Mouse (Mus musculus): ENCODE results near the gene Smurf2. TPM values are rescaled to one million over a fixed set of nuclear protein-coding genes. Genes with fewer than 3 reads are reported as not detected.
"Not testable (repeated sequence)": the region's sequence is repeated elsewhere in the genome, so short reads cannot be mapped to it uniquely, and the experiment has no call there.

The Smurf2 gene
- total and polyA plus RNA-seq, 3 experiments: 2.2 to 28.1 (median 20.0) TPM

DNA sequence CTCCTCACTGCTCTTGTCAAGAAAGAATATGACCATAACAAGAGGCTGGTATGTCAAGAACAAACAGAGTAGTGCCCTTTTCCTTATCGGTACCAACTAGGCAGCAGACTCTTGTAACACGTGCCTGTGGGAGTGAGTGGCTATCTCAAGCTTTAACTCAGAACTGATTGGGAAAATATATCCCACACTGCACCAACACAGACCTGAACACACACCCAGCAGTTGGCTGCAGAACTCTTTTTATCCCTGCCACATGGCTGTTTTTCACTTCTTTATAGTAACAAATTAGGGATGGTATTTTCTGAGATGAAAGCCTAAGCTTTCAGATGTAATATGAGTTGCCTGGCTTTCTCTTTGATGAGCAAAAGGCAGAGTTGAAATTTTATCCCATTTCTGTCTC lies 104.8 kb downstream of the Smurf2 start:
- ATAC-seq (ENCODE audit: extremely low read depth, insufficient number of reproducible peaks, low FRiP score, poor library complexity, severe bottlenecking) (no peak), DNase-seq (ENCODE audit: low spot score) (no peak)
- Histone ChIP-seq H3K4me3 (ENCODE audit: low read depth, low read length) (no peak overlapping the region), H3K27me3 (ENCODE audit: insufficient read depth, low read length) (no peaks in the 10 kb centered on the region), H3K9me3 (replicated peaks) (no peaks in the 10 kb centered on the region), H3K4me1 (ENCODE audit: insufficient read depth, low read depth, low read length) (no peaks in the 10 kb centered on the region), H3K36me3 (replicated peaks) (peaks cover 98% of the 10 kb centered on the region)
- no peak for TF ChIP-seq GATA2 (IDR thresholded peaks at IDR 0.05; ENCODE audit: borderline replicate concordance, low read depth, low read length)
- no peak for TF ChIP-seq TAL1 (conservative IDR thresholded peaks at IDR 0.05; ENCODE audit: low read depth, low read length)
- TF ChIP-seq GATA1 (IDR thresholded peaks at IDR 0.05; ENCODE audit: borderline replicate concordance, low read length): no peak
- TF ChIP-seq CTCF (IDR thresholded peaks at IDR 0.05; ENCODE audit: low read depth, low read length): no peak
- TF ChIP-seq POLR2AphosphoS5 (IDR thresholded peaks at IDR 0.05; ENCODE audit: insufficient replicate concordance, low read depth, low read length): no peak

DNA sequence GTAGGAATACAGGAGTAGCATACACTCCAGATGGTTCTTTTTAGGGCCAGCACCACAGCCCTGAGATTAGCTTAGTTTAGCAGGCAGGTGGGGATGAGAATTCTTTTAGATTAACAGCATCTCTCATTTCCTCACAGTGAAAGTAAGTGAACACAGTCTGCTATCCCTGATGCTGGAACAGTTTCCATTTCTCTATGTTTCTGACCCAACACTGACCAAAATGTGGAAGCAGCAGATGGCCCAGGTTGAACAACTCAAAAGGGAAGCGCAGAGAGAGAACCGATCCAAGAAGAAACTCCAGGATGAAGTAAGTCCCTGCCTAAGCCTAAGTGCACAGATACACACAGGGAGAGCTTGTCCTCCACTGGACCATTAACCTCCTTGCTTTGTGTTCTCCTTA lies 105.2 kb downstream of the Smurf2 start:
- H3K9me3 ChIP-seq (replicated peaks): no peaks in the 10 kb centered on the region
- ATAC-seq (ENCODE audit: extremely low read depth, insufficient number of reproducible peaks, low FRiP score, poor library complexity, severe bottlenecking): no peak
- no peak overlapping the region for H3K4me3 ChIP-seq (ENCODE audit: low read depth, low read length)
- TF ChIP-seq GATA1 (IDR thresholded peaks at IDR 0.05; ENCODE audit: borderline replicate concordance, low read length): no peak
- TF ChIP-seq CTCF (IDR thresholded peaks at IDR 0.05; ENCODE audit: low read depth, low read length): no peak
- no peak for TF ChIP-seq POLR2AphosphoS5 (IDR thresholded peaks at IDR 0.05; ENCODE audit: insufficient replicate concordance, low read depth, low read length)
- TF ChIP-seq GATA2 (IDR thresholded peaks at IDR 0.05; ENCODE audit: borderline replicate concordance, low read depth, low read length): no peak
- no peak for TF ChIP-seq TAL1 (conservative IDR thresholded peaks at IDR 0.05; ENCODE audit: low read depth, low read length)
- DNase-seq (ENCODE audit: low spot score): no peak
- no peaks in the 10 kb centered on the region for H3K4me1 ChIP-seq (ENCODE audit: insufficient read depth, low read depth, low read length)
- no peaks in the 10 kb centered on the region for H3K27me3 ChIP-seq (ENCODE audit: insufficient read depth, low read length)
- H3K36me3 ChIP-seq (replicated peaks): peaks cover 98% of the 10 kb centered on the region

DNA sequence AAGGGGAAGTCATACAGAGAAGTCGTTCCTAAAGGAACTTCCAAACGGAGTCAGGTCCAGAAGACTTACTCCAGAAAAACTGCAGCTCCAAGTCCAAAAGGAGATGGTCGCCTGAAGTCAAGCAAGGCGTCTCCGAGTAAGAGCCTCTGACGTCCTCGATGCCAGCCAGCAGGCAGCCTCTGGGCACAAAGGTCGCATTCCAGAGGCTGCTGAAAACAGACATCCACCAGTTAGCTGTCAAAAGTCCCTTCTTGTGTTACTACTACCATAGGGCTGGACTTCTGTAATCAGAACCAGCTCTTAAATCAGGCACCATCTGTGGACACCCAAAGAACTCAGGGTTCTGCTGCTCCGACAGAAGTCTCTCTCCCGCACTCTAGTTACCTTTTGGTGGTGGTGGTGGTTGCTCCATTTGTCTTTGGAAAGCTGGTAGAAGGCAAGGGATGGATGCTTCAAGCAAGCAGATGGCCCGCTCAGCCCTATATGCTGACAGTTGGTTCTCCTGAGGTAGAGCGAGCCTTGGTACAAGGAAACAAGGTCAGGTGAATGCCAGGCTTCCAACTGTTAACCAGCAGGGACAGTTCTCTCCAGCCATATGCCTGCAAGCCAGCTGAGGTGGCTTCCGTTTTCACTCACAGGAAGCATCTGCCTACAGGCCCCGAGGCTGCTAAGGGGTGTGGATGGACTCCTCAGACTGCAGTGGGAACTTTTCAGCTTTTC lies 105.8 kb downstream of the Smurf2 start:
- no peak overlapping the region for H3K4me3 ChIP-seq (ENCODE audit: low read depth, low read length)
- TF ChIP-seq POLR2AphosphoS5 (IDR thresholded peaks at IDR 0.05; ENCODE audit: insufficient replicate concordance, low read depth, low read length): no peak
- TF ChIP-seq CTCF (IDR thresholded peaks at IDR 0.05; ENCODE audit: low read depth, low read length): no peak
- TF ChIP-seq GATA2 (IDR thresholded peaks at IDR 0.05; ENCODE audit: borderline replicate concordance, low read depth, low read length): no peak
- no peak for TF ChIP-seq TAL1 (conservative IDR thresholded peaks at IDR 0.05; ENCODE audit: low read depth, low read length)
- no peak for TF ChIP-seq GATA1 (IDR thresholded peaks at IDR 0.05; ENCODE audit: borderline replicate concordance, low read length)
- H3K36me3 ChIP-seq (replicated peaks): peaks cover 97% of the 10 kb centered on the region
- H3K9me3 ChIP-seq (replicated peaks): no peaks in the 10 kb centered on the region
- no peak for DNase-seq (ENCODE audit: low spot score)
- no peak for ATAC-seq (ENCODE audit: extremely low read depth, insufficient number of reproducible peaks, low FRiP score, poor library complexity, severe bottlenecking)
- H3K27me3 ChIP-seq (ENCODE audit: insufficient read depth, low read length): no peaks in the 10 kb centered on the region
- H3K4me1 ChIP-seq (ENCODE audit: insufficient read depth, low read depth, low read length): no peaks in the 10 kb centered on the region

DNA sequence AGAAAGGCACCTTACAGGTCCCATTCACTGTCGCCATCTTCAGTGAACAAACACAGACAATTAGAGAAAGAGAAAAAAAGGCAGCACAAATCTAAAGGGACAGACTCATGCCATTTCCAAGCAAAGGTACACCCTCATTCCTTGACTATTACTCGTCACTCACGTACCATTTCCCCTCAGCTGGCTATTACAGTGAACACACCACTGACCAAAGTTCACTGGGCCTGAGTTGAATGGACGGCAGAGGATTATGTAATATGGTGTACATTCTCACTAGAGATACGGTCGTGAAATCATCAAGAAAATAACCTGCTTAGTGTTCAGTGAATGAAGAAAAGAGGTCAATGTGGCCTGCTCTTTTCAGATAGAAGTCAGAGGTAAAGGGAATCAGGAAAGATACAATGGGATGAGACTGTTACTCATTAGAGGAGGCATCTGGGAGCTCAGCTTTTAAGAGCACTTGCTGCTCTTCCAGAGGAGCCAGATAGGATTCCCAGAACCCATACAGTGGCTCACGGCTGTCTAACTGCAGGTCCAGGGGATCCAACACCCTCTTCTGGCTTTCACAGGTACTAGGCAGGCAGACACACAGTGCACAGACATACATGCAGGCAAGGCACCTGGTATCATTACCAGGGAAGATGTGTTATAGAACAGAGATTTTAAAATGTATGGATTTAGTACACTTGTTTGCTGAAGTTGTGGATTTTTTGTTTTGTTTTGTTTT lies 107.9 kb downstream of the Smurf2 start:
- Histone ChIP-seq H3K27me3 (ENCODE audit: insufficient read depth, low read length) (no peaks in the 10 kb centered on the region), H3K9me3 (replicated peaks) (no peaks in the 10 kb centered on the region), H3K36me3 (replicated peaks) (peaks cover 97% of the 10 kb centered on the region), H3K4me3 (ENCODE audit: low read depth, low read length) (no peak overlapping the region), H3K4me1 (ENCODE audit: insufficient read depth, low read depth, low read length) (no peaks in the 10 kb centered on the region)
- no peak for TF ChIP-seq CTCF (IDR thresholded peaks at IDR 0.05; ENCODE audit: low read depth, low read length)
- TF ChIP-seq GATA1 (IDR thresholded peaks at IDR 0.05; ENCODE audit: borderline replicate concordance, low read length): no peak
- TF ChIP-seq TAL1 (conservative IDR thresholded peaks at IDR 0.05; ENCODE audit: low read depth, low read length): no peak
- no peak for TF ChIP-seq GATA2 (IDR thresholded peaks at IDR 0.05; ENCODE audit: borderline replicate concordance, low read depth, low read length)
- no peak for TF ChIP-seq POLR2AphosphoS5 (IDR thresholded peaks at IDR 0.05; ENCODE audit: insufficient replicate concordance, low read depth, low read length)
- no peak for ATAC-seq (ENCODE audit: extremely low read depth, insufficient number of reproducible peaks, low FRiP score, poor library complexity, severe bottlenecking)
- no peak for DNase-seq (ENCODE audit: low spot score)

DNA sequence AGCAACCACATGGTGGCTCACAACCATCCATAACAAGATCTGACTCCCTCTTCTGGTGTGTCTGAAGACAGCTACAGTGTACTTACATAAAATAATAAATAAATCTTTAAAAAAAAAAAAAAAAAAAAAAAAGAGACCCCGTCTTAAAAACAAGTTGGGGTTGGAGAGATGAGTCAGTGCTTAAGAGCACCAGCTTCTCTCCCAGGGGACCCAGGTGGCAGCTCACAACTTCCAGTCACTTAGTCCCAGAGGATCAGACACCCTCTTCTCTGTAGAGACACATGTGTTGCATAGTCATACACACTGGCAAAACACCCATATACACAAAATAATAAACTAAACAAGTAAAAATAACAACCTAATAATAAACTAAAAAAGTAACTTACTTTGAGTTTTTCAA lies 113.1 kb downstream of the Smurf2 start:
- H3K36me3 ChIP-seq (replicated peaks): peaks cover 85% of the 10 kb centered on the region
- not testable (repeated sequence) for H3K27me3 ChIP-seq (ENCODE audit: insufficient read depth, low read length); ATAC-seq (ENCODE audit: extremely low read depth, insufficient number of reproducible peaks, low FRiP score, poor library complexity, severe bottlenecking); DNase-seq (ENCODE audit: low spot score); H3K9me3 ChIP-seq (replicated peaks); H3K4me1 ChIP-seq (ENCODE audit: insufficient read depth, low read depth, low read length); H3K4me3 ChIP-seq (ENCODE audit: low read depth, low read length)

DNA sequence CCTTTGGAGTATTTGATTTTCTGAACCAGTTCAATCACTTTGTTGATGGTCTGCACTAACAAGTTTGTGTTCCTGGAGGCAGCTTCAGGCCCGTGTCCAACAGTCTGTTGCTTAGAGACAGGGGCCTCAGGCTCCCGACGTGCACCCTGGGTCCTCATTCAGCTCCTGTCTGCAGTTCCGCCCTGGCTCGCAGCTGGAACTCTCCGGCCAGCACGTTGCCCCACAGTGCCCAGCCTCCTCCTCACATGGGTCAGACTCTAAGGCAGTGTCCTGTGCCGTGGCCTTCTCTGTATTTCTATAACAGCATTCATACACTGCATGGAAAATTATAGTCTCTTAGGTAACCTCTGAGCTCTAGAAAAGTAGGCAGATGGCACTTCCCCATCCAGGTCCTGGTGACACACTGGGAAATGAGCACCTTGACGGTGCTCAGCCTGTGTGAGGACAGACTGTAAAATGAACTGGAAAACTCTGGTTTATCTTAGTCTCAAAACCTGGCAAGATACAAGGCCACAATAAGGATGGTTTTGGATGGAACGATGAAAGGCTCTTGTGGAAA lies 118.4 kb downstream of the Smurf2 start:
- 0 out of 2 replicates have a peak, but pooled peaks cover 2% of the 10 kb centered on the region for H3K9me3 ChIP-seq (replicated peaks)
- no peaks in the 10 kb centered on the region for H3K4me1 ChIP-seq (ENCODE audit: insufficient read depth, low read depth, low read length)
- TF ChIP-seq TAL1 (conservative IDR thresholded peaks at IDR 0.05; ENCODE audit: low read depth, low read length) (no peak), GATA1 (IDR thresholded peaks at IDR 0.05; ENCODE audit: borderline replicate concordance, low read length) (no peak), GATA2 (IDR thresholded peaks at IDR 0.05; ENCODE audit: borderline replicate concordance, low read depth, low read length) (no peak), CTCF (IDR thresholded peaks at IDR 0.05; ENCODE audit: low read depth, low read length) (no peak), POLR2AphosphoS5 (IDR thresholded peaks at IDR 0.05; ENCODE audit: insufficient replicate concordance, low read depth, low read length) (no peak)
- H3K4me3 ChIP-seq (ENCODE audit: low read depth, low read length): no peak overlapping the region
- peaks cover 84% of the 10 kb centered on the region for H3K36me3 ChIP-seq (replicated peaks)
- no peak for DNase-seq (ENCODE audit: low spot score)
- no peak for ATAC-seq (ENCODE audit: extremely low read depth, insufficient number of reproducible peaks, low FRiP score, poor library complexity, severe bottlenecking)
- no peaks in the 10 kb centered on the region for H3K27me3 ChIP-seq (ENCODE audit: insufficient read depth, low read length)
